Mouse (Mus musculus): ENCODE data around the gene Vasn. TPM values are rescaled to one million over a fixed set of nuclear protein-coding genes. Genes with fewer than 3 reads are reported as not detected.

Vasn gene
- total RNA-seq, 2 experiments from 2014 or later: 17.7 to 18.2 TPM

DNA sequence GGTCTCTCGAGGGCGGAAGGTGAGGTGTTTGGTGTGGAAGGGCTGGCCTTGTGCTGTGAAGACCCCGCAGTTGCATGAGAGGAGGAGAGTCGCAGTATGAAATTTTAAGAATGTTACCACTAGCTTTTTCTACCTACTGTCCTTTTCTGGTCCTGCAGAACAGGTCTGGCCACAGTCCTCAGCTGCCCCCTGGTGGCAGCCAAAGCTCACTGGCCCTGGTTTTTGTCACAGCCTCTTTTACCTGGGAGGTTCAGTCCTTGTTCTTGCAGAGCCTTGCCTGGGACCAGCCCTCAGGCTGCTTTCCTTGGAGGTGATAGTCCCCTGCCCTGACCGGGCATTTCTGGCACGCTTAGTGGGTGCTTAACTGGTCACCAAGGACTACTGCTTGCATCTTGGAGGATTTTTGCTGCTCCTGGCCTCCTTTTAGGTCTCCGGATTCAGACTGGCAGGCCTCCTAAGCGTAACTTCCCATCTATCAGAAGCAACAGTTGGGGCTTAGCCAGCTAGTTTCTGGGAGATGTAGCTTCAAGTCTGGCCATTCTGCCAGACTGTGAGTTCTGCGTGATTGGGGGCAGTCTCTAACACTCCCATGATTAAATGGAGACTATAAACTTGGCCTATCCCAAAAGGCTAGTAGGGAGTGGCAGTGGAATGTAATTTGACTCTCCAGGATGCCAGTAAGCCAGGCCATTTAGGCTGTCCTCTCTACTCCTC, 31.8 kb upstream of the Vasn start:
- peak; percentile 89 for DNase-seq

DNA sequence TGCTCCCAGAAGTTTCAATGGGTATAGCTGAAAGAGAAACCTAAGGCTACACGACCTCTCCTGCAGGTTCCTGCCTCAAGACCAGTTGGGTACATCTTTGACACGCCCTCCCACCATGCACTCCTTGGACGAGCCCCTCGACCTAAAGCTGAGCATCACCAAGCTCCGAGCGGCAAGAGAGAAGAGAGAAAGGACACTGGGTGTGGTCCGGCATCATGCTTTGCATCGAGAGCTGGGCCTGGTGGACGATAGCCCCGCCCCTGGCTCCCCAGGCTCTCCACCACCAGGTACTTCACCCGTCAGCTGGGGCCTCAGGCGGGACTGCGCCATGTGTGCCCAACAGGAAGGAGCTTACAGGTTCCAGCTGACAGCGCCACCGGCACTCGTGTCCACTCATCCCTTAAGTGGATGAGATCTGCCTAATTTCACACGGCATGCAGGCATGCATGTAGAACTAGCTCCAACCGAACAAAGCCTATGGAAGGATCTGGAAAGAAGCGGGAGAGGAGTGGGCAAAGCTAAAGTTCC, 31.1 kb upstream of the Vasn start:
- no peak for DNase-seq

GRCm38 (mm10) chr16:4611193-4611592, 28.5 kb upstream of the Vasn start:
- DNase-seq: no peak

GRCm38 (mm10) chr16:4611676-4612075, 28.1 kb upstream of the Vasn start:
- no peak for DNase-seq

DNA sequence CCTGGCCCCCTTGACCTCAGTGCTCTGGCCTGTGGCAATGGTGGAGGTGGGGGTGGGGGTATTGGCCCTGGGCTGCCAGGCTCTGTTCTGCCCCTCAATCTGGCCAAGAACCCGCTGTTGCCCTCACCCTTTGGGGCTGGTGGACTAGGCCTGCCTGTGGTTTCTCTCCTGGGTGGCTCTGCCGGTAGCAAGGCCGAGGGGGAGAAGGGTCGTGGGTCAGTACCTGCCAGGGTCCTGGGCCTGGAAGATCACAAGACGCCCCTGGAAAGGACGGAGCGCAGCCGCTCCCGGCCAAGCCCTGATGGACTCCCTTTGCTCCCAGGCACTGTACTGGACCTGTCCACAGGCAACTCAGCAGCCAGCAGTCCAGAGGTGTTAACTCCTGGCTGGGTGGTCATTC, 26.0 kb upstream of the Vasn start:
- no peak for DNase-seq

GRCm38 (mm10) chr16:4614639-4615038, 25.1 kb upstream of the Vasn start:
- no peak for DNase-seq

DNA sequence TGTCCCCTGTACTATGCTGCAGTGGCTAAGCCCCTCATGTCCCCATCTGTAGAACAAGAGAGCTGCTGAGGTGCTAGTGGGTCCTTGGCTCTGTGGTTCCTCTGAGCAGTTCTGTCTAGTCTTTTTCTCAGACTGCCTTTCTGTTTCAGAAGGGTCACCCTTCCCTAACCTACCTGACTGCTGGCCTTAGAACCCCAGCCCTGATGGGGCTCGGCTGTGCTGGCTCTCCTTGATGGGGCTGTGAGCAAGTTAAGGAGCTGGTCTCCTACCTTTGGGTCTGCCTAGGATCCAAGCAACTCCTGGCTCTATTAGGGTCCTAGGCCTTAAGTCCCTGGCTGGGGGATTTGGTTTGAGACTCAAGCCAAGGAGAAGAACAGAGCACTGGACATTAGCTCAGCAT, 24.4 kb upstream of the Vasn start:
- DNase-seq: no peak

- DNase-seq: no peak
These were observed 22.9 kb upstream of the Vasn start for GRCm38 (mm10) chr16:4616829-4617228.

- DNase-seq: no peak
These were observed 15.7 kb upstream of the Vasn start for GRCm38 (mm10) chr16:4624074-4624473.

DNA sequence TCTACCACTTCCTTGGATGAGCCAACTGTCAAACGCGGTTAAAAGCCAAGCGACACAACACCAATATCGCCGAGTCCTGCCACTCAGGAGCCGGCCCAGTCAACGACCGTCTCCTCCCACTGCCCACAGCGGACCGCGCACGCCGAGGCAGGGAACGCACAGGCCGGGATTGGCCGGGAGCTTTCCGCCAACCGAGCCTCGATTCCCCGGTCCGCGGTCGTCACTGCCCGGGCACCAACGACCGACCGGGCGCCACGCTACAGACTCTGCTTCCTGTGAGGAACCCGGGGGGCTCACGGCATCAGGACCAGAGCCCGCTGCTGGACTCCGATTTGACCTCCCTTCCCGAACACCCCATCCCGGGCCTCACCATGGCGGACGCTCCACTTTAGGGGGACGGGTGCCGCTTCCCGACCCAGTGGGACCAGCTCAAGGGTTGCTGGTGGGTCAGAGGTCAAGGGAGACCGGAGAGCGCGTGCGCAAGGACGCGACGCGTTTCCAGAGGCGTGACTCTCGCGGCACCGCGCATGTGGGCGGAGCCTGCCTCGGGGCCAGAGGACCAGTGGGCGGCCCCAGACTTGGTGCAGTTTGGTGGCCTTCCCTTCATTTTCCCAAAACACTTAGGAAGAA, 15.1 kb upstream of the Vasn start, which contains the start of gene Pam16:
Gene Pam16, minus strand, starts transcription at position 508 of the 630 bp plus-strand sequence.
- peak; percentile 94 for DNase-seq

- no peak for DNase-seq
These were observed 12.6 kb upstream of the Vasn start for GRCm38 (mm10) chr16:4627105-4627504.

DNA sequence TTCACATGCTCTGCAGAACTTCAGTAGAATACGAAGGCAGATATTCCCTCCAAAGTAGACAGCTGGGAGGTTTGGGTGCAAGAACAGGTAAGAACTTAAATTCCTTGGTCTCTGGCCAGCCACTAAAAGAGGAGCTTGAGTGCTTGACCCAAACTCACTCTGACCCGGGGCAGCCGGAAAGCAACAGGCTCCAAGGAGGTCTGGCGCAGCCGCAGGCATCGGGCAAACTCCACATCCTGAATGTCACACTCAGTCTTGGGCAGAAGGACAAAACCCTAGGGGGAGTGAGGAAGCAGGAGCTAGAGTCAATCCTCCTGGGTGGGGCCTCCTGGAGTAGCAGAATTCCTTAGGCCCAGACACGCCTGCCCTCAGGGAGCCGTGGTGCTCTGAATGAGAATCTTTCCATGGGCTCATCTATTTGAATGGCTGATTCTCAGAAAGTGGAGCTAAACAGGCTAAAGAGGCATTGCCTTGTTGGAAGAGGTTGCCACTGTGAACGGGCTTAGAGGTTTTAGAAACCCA, 10.8 kb upstream of the Vasn start:
- DNase-seq: no peak

GRCm38 (mm10) chr16:4629950-4630349, 9.8 kb upstream of the Vasn start:
- peak; percentile 94 for DNase-seq

DNA sequence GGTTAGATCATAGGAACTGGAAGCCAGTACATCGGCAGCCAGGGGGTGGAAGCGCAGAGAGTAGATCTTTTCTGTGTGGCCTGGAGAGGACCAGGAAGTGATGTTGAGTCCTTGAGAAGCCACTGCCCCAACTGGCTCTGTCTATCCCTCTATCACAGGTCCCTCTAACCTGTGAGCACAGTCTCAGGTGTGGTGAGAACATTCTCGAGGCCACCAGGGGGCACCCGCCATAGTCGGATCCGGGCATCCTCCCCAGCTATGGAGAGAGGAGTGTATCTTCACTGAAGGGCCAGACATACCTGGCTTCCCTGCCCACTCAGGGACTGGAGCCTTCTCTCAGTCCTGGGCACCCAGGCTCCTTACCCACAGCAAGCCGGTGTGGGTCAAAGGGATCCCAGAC, 7.7 kb upstream of the Vasn start:
- DNase-seq: peak; percentile 59

DNA sequence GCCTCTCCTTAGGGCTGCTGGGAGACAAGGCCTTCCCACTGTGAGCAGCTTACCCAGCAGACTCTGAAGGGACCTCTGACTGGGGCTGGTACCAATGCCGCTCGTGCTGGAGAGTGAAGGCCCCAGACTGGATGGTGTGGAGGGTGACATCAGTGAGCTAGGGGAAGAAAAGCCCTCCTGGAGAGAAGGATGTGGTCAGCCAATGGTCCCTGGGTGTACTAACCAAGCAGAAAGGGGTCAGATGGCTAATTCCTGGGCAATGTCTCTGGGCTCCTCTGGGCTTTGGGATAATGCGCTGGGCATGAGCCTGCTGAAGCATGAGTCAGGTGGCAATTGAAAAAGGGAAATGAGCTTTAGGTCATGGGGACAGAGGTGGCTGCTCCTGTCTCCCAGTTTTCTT, 6.1 kb upstream of the Vasn start:
- no peak for DNase-seq

GRCm38 (mm10) chr16:4634681-4635080, 5.1 kb upstream of the Vasn start:
- no peak for DNase-seq

- no peak for DNase-seq
These were observed 4.0 kb upstream of the Vasn start for GRCm38 (mm10) chr16:4635760-4636159.

GRCm38 (mm10) chr16:4638891-4639390, 800 bp upstream of the Vasn start:
- no peak for DNase-seq

DNA sequence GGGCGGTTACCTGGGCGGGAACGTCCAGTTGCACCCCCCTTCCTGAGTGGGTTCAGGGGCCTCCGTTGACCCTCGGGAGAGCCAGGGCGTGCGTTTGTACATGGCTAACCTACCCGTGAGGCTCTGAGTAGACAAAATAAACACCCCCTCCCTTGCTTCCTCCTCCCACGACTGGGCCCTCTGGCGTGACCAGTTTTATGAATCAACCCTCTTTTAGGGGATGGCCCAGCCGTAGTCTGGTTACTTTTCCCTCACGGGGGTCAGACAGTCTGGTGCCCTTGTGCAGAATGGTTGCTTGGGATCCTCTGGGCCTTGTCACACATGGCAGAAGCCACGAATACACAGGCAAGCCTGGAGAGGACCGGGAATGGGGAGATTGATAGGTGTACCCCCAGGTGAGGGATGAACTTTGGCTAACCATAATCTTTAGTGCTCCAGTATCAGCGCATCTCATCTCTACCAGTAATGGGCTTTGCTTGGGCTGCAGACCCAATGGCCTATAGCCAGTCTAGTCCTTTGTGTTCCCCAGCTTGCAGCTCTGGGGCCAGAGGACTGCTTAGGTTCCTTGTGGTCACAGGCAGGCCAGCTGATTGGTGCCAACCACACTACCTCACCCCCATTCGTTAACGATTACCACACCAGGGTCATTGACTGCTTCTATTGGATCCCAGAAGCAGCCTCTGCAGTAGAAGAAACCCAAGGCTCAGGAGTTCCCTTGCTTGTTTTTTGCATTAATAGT, 695 bp downstream of the Vasn start:
- no peak for DNase-seq

GRCm38 (mm10) chr16:4641119-4641838, 1.5 kb downstream of the Vasn start:
- peak; percentile 47 for DNase-seq

- peak; percentile 84 for DNase-seq
These were observed 2.4 kb downstream of the Vasn start for GRCm38 (mm10) chr16:4642190-4642589.

DNA sequence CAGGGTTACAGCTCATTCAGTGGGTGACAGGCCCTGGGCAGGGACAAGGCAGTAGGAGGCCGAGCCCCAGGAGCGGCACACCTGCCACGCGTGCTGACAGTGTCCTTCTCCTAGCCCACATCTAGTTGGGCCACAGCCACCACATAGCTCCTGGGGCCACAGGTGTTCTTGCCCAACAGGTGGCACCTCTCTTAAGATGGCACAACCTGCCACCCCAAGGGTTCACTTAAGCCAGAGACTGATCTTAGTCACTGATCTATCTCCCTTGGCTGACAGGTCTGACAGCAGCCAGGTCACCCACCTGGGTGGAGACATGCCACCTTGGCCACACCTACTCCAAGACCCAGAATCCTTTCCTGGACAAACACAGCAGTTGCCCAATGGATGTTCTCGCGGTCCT, 3.2 kb downstream of the Vasn start:
- DNase-seq: no peak
